Mouse (Mus musculus) heart, postnatal 36 days (tissue): ENCODE measurements around the gene Zfp804b. TPM values are rescaled to one million over a fixed set of nuclear protein-coding genes. Genes with fewer than 3 reads are reported as not detected.

Experiments used
- total RNA-seq, 2 experiments: library from RNA; stranded (reverse); gene quantifications; 2 replicates each; pipeline ENCODE4 v1.2.3; 2021

Gene Zfp804b
- total RNA-seq, 2 experiments from 2014 or later: not detected

Other genes with a start within 250 kb of the Zfp804b start
- gene Tex47, start 40.6 kb downstream of the Zfp804b start, total RNA-seq: not detected